Mouse (Mus musculus) intestine, embryonic 14.5 days (tissue): ENCODE measurements around the gene Cpn2. TPM values are rescaled to one million over a fixed set of nuclear protein-coding genes. Genes with fewer than 3 reads are reported as not detected.

Experiments used
- ATAC-seq: fragments of 200-750 bp; cut with Nextera tagmentation; replicated peaks from 2 replicates; pipeline ENCODE4 v1.8.0; 2017; ENCODE audit warnings: low read depth, moderate number of reproducible peaks, moderate TSS enrichment, moderate library complexity; ENCODE audit not compliant: low FRiP score, low TSS enrichment
- DNase-seq: peaks from one replicate; pipeline ENCODE4 v3.0.0-alpha.2; 2018; ENCODE audit warnings: low spot score
- H3K27ac ChIP-seq: fragments of 300-500 bp; sonication (generic); 2 replicates; pipeline ENCODE4 v1.5.1; 2014; ENCODE audit warnings: low read depth, mild to moderate bottlenecking, control low read depth
- H3K27me3 ChIP-seq: fragments of 300-500 bp; sonication (generic); replicated peaks from 2 replicates; pipeline ENCODE4 v1.6.1; 2014; ENCODE audit warnings: low read length, control low read depth; ENCODE audit not compliant: control insufficient read depth, insufficient read depth
- H3K36me3 ChIP-seq: fragments of 300-500 bp; sonication (generic); 2 replicates; pipeline ENCODE4 v1.6.1; 2014; ENCODE audit warnings: low read length, control low read depth; ENCODE audit not compliant: control insufficient read depth, insufficient read depth
- H3K4me1 ChIP-seq: fragments of 300-500 bp; sonication (generic); replicated peaks from 2 replicates; pipeline ENCODE4 v1.6.1; 2014; ENCODE audit warnings: low read length, control low read depth, mixed read lengths; ENCODE audit not compliant: control insufficient read depth, insufficient read depth
- H3K4me2 ChIP-seq: fragments of 300-500 bp; sonication (generic); 2 replicates; pipeline ENCODE4 v1.6.1; 2014; ENCODE audit warnings: low read length
- H3K4me3 ChIP-seq: fragments of 300-500 bp; sonication (generic); 2 replicates; pipeline ENCODE4 v1.5.1; 2014; ENCODE audit warnings: low read depth, low read length, control low read depth, mixed read lengths
- H3K9ac ChIP-seq: fragments of 300-500 bp; sonication (generic); 2 replicates; pipeline ENCODE4 v1.6.1; 2014; ENCODE audit warnings: mild to moderate bottlenecking, low read length
- H3K9me3 ChIP-seq: fragments of 300-500 bp; sonication (generic); 2 replicates; pipeline ENCODE4 v1.6.1; 2016; ENCODE audit warnings: low read length, control low read depth; ENCODE audit not compliant: control insufficient read depth
- WGBS: fragments of 180-500 bp; shearing (Covaris S2); extraction: QIAGEN DNeasy Blood & Tissue Kit; methylation state at CpG from one replicate; pipeline ENCODE4 v1.1.7; 2014; 5-methylcytosine and 5-hydroxymethylcytosine counted together
- polyA plus RNA-seq: library from polyadenylated mRNA; unstranded; fragments of >200 nt; fragmentation: Nextera tagmentation; extraction: Ambion mirVana; gene quantifications from 2 replicates; pipeline ENCODE4 v1.2.1, GENCODE M21; 2014

The Cpn2 gene
- polyA plus RNA-seq, 1 experiment from 2014 or later: 0.04 TPM

- Histone ChIP-seq H3K27ac (no peak overlapping the region), H3K4me1 (no peaks in the 10 kb centered on the region), H3K9me3 (peaks cover 5% of the 10 kb centered on the region; the same call in 1 of the 2 replicates), H3K4me2 (no peak overlapping the region), H3K36me3 (no peaks in the 10 kb centered on the region), H3K4me3 (no peak overlapping the region), H3K27me3 (no peaks in the 10 kb centered on the region), H3K9ac (no peak overlapping the region)
- no peak for ATAC-seq
- no peak for DNase-seq
- 78% methylated on average over 1 of the region's 1 CpGs for WGBS
Measured at GRCm38 (mm10) chr16:30213644-30214043, 53.7 kb downstream of the Cpn2 start.

- peaks cover 5% of the 10 kb centered on the region; the same call in 1 of the 2 replicates for H3K9me3 ChIP-seq
- no peak overlapping the region for H3K9ac ChIP-seq
- DNase-seq (no peak), ATAC-seq (no peak)
- H3K27me3 ChIP-seq: no peaks in the 10 kb centered on the region
- 73% methylated on average over 3 of the region's 3 CpGs for WGBS
- no peak overlapping the region for H3K4me2 ChIP-seq
- no peak overlapping the region for H3K4me3 ChIP-seq
- no peaks in the 10 kb centered on the region for H3K36me3 ChIP-seq
- H3K4me1 ChIP-seq: no peaks in the 10 kb centered on the region
- H3K27ac ChIP-seq: no peak overlapping the region
Measured at GRCm38 (mm10) chr16:30212035-30212434, 55.3 kb downstream of the Cpn2 start.

DNA sequence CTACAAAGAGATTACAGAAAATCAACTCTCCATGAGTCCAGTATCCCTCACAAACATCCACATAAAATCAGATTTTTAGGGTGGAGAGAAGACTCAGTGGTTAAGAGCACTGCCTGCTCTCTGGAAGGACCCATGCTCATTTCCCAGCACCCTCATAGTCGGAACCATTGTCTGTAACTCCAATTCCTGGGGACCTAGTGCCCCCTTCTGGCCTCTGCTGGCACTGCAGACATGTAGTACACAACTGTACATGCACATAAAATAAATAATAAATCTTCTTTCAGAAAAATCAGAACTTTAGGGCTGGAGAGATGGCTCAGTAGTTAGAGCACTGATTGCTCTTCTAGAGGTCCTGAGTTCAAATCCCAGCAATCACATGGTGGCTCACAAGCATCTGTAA, 58.0 kb downstream of the Cpn2 start:
- DNase-seq: no peak
- no peak overlapping the region for H3K4me2 ChIP-seq
- no peaks in the 10 kb centered on the region for H3K27me3 ChIP-seq
- peaks cover 6% of the 10 kb centered on the region for H3K4me1 ChIP-seq
- no peak overlapping the region for H3K9ac ChIP-seq
- H3K36me3 ChIP-seq: no peaks in the 10 kb centered on the region
- no peak overlapping the region for H3K4me3 ChIP-seq
- H3K27ac ChIP-seq: no peak overlapping the region
- H3K9me3 ChIP-seq: peaks cover 5% of the 10 kb centered on the region; the same call in 1 of the 2 replicates
- WGBS: 97% methylated on average over 1 of the region's 1 CpGs
- ATAC-seq: no peak

- H3K36me3 ChIP-seq: no peaks in the 10 kb centered on the region
- H3K4me3 ChIP-seq: no peak overlapping the region
- H3K4me2 ChIP-seq: no peak overlapping the region
- no peak for ATAC-seq
- no peak overlapping the region for H3K27ac ChIP-seq
- H3K9ac ChIP-seq: no peak overlapping the region
- H3K4me1 ChIP-seq: peaks cover 6% of the 10 kb centered on the region
- no peaks in the 10 kb centered on the region for H3K27me3 ChIP-seq
- WGBS: 91% methylated on average over 7 of the region's 7 CpGs
- peaks cover 5% of the 10 kb centered on the region; the same call in 1 of the 2 replicates for H3K9me3 ChIP-seq
- DNase-seq: no peak
Measured at GRCm38 (mm10) chr16:30207991-30208390, 59.3 kb downstream of the Cpn2 start.

DNA sequence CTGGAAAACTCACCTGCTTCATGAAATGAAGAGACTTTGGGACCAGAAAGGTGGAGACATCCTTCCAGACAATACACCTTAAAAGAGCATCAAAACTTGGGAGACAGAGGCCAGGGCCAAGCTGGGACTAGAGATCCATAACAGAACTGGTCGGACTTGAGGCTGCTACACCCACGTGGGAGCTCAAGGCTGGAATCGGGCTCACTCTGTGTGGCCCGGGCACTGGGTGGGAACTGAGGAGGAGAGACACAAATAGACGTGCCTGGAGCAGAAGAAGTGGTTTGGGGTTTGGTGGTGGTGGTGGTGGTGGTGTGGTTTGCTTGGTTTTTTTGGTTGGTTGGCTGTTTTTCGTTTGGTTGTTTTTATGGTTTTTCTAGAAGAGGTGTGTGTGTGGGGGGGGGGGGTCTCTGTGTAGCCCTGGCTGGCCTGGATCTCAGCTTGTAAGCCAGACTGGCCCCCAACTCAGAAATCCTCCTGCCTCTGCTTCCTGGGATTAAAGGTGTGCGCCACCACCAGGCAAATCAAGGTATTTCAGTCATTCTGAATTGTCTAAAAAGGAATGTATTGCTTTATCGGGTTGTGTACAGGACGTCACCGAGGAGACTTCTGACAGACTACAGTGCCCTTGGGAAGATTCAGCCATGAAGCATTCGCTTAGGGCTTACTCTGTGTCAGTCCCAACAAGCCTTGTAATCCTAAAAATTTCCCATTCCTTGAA, 60.0 kb downstream of the Cpn2 start:
- peak; percentile 43 for DNase-seq
- H3K4me1 ChIP-seq: peaks cover 6% of the 10 kb centered on the region
- no peak for ATAC-seq
- H3K9ac ChIP-seq: no peak overlapping the region
- no peak overlapping the region for H3K4me2 ChIP-seq
- WGBS: 91% methylated on average over 11 of the region's 11 CpGs
- no peaks in the 10 kb centered on the region for H3K36me3 ChIP-seq
- H3K27me3 ChIP-seq: no peaks in the 10 kb centered on the region
- H3K9me3 ChIP-seq: peaks cover 5% of the 10 kb centered on the region; the same call in 1 of the 2 replicates
- H3K4me3 ChIP-seq: no peak overlapping the region
- no peak overlapping the region for H3K27ac ChIP-seq

Other genes starting within 250 kb of the Cpn2 start
- 61.0 and 67.2 TPM in 2 replicates for gene Hes1, start 203.1 kb downstream of the Cpn2 start, polyA plus RNA-seq
- 0.27 and 0.50 TPM in 2 replicates for gene Lrrc15, start 15.8 kb upstream of the Cpn2 start, polyA plus RNA-seq
- gene Gp5, start 43.3 kb upstream of the Cpn2 start, polyA plus RNA-seq: 0.65 and 0.80 TPM in 2 replicates
- 23.5 and 28.3 TPM in 2 replicates for gene Atp13a3, start 138.5 kb upstream of the Cpn2 start, polyA plus RNA-seq